Mouse (Mus musculus) spleen, adult 2 months (tissue): Measurements from ENCODE around the gene Cers5.

ENCODE experiments used
- CTCF ChIP-seq: fragments of 200-500 bp; IDR thresholded peaks from 2 replicates; pipeline ENCODE4 v1.5.1; 2011; ENCODE audit warnings: mild to moderate bottlenecking, inconsistent platforms; ENCODE audit not compliant: insufficient read depth, insufficient read length, insufficient replicate concordance; ENCODE audit errors: extremely low read depth
- POLR2A ChIP-seq: fragments of 200-500 bp; IDR thresholded peaks from 2 replicates; pipeline ENCODE4 v1.6.1; 2011; ENCODE audit warnings: low read depth, low read length, inconsistent platforms

- no peak for TF ChIP-seq CTCF
- no peak for TF ChIP-seq POLR2A
Measured at GRCm38 (mm10) chr15:99801885-99802572, 29.3 kb upstream of the Cers5 start.
